ENCODE assay signal across 9 mouse cellular contexts in the genomic region with DNA sequence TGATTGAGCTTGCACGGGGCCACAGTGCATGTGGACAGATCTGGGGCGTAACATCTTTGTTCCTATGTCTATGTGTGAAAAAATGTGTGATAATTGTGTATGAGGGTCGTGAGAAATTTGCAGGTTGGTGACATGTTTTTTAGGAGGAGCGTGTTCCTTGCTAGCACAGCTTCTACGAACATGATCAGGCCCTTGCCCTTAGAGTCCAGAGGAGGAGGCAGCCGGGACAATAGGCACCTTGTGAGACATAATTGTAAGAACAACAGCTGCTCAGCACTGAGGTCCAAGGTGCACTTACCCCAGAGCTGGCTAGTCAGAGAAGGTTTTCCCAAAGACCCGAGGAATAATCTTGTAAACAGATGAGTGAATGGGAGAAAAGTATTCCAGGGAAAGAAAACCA. TPM values are rescaled to one million over a fixed set of nuclear protein-coding genes. Genes with fewer than 3 reads are reported as not detected.
DNase-seq lines count a peak whose midpoint lies in the region; ATAC-seq and TF ChIP-seq lines count a peak whose summit lies in the region.
"Had no signal": no experiment of that assay in that cellular context is flagged by ENCODE, and none has a peak within 500 bp of the region (broad histone marks: within the 10 kb centered on the region; RNA-seq: fewer than 3 reads in every experiment).

No protein-coding gene starts in this region.

- WGBS in forebrain, embryonic 15.5 days: 40% methylated on average over 7 of the region's 7 CpGs
- 39% methylated on average over 7 of the region's 7 CpGs for WGBS in neural tube, embryonic 13.5 days

- no peak overlapping the region for H3K9ac ChIP-seq in forebrain, embryonic 15.5 days (replicated peaks)
- peak overlapping the region; percentile 88; the same call in 1 of the 2 replicates for H3K9ac ChIP-seq in neural tube, embryonic 13.5 days

- H3K9me3 ChIP-seq in forebrain, embryonic 15.5 days: no peaks in the 10 kb centered on the region
- no peaks in the 10 kb centered on the region for H3K9me3 ChIP-seq in neural tube, embryonic 13.5 days

- H3K4me1 ChIP-seq in forebrain, embryonic 15.5 days: peaks cover 16% of the 10 kb centered on the region
- peaks cover 27% of the 10 kb centered on the region for H3K4me1 ChIP-seq in neural tube, embryonic 13.5 days (replicated peaks)

- H3K27ac ChIP-seq in left cerebral cortex, adult 2 months: peak overlapping the region; percentile 87
- no peak overlapping the region for H3K27ac ChIP-seq in forebrain, embryonic 15.5 days (replicated peaks)
- H3K27ac ChIP-seq in neural tube, embryonic 13.5 days (replicated peaks): no peak overlapping the region

- no peaks in the 10 kb centered on the region for H3K36me3 ChIP-seq in forebrain, embryonic 15.5 days
- H3K36me3 ChIP-seq in neural tube, embryonic 13.5 days: no peaks in the 10 kb centered on the region
- H3K36me3 ChIP-seq: G1E had no signal

- TF ChIP-seq CTCF in left cerebral cortex, adult 2 months (IDR thresholded peaks at IDR 0.05): no peak

- peak overlapping the region; percentile 90 for H3K4me2 ChIP-seq in forebrain, embryonic 15.5 days (replicated peaks)
- H3K4me2 ChIP-seq in neural tube, embryonic 13.5 days: peak overlapping the region; percentile 82

- ATAC-seq in forebrain, embryonic 15.5 days (replicated peaks): no peak
- no peak for ATAC-seq in neural tube, embryonic 13.5 days (ENCODE audit: low read depth)

- no peak for DNase-seq in left cerebral cortex, adult 2 months (ENCODE audit: extremely low spot score in 1 of 2, low spot score in 2 of 2)
- no peak for DNase-seq in left cerebral cortex, postnatal 4 days
- peak; percentile 45 to 63 for DNase-seq in kidney, postnatal 25 days
- DNase-seq in adrenal gland, postnatal 36 days: no peak
- no peak for DNase-seq in right cerebral cortex, postnatal 4 days
- no peak for DNase-seq in cerebellum, adult 8-10 months

- H3K27me3 ChIP-seq in forebrain, embryonic 15.5 days: no peaks in the 10 kb centered on the region
- H3K27me3 ChIP-seq in neural tube, embryonic 13.5 days: peaks cover 18% of the 10 kb centered on the region; the same call in 1 of the 2 replicates

- intact Hi-C loops in left cerebral cortex, adult 2 months (cut with DNase I): loop anchor here (5.0 kb wide), 3 partner anchors 51 to 94 kb away; no protein-coding TSS in a partner anchor
- intact Hi-C loops in left cerebral cortex, postnatal 4 days (cut with DNase I): loop anchor here (10.0 kb wide), 1 partner anchor 53 kb away; no protein-coding TSS in a partner anchor

- peak overlapping the region; percentile 86 for H3K4me3 ChIP-seq in left cerebral cortex, adult 2 months
- H3K4me3 ChIP-seq in forebrain, embryonic 15.5 days: peak overlapping the region; percentile 95
- H3K4me3 ChIP-seq in neural tube, embryonic 13.5 days: peak overlapping the region; percentile 76

RNA-seq across cellular contexts. Expression of a gene that starts 0.6 kb away (rescaled TPM):
- total RNA-seq in left cerebral cortex, adult 2 months (2021): 10 to 100 TPM; 16.4 to 20.8 TPM
- 10 to 100 TPM; 71.3 to 74.0 TPM for total RNA-seq in left cerebral cortex, postnatal 4 days (2021)
- 23.1 and 23.7 TPM in 2 replicates for polyA plus RNA-seq in forebrain, embryonic 15.5 days (2015; fragmentation: Nextera tagmentation; extraction: Ambion mirVana)
- 17.7 TPM in 2 replicates for polyA plus RNA-seq in neural tube, embryonic 13.5 days (2015; fragmentation: Nextera tagmentation; extraction: Ambion mirVana)
- total RNA-seq in adrenal gland, postnatal 36 days (2021): 10 to 100 TPM; 27.5 to 39.3 TPM
- polyA plus RNA-seq: G1E had no signal

Comparison
In these comparisons a context has a peak if more than half of its experiments do, and no peak if none do; other contexts are left out.
1. DNase-seq: peak in kidney, postnatal 25 days (2 of 2); none in left cerebral cortex, adult 2 months (0 of 2), left cerebral cortex, postnatal 4 days (single experiment), adrenal gland, postnatal 36 days (0 of 2), right cerebral cortex, postnatal 4 days (single experiment) and cerebellum, adult 8-10 months (single experiment).
2. Peak in every context shown above with its lines, with median percentiles within 50 percentile points of each other: H3K4me3 ChIP-seq.